Mouse (Mus musculus) lung, postnatal 25 days (tissue): Measurements from ENCODE around the gene Tfpi.
"Not testable (repeated sequence)": the region's sequence is repeated elsewhere in the genome, so short reads cannot be mapped to it uniquely, and the experiment has no call there.

Experiments used
- DNase-seq: peaks from one replicate; pipeline ENCODE4 v3.0.0; 2022; ENCODE audit warnings: low spot score

Gene Tfpi

DNA sequence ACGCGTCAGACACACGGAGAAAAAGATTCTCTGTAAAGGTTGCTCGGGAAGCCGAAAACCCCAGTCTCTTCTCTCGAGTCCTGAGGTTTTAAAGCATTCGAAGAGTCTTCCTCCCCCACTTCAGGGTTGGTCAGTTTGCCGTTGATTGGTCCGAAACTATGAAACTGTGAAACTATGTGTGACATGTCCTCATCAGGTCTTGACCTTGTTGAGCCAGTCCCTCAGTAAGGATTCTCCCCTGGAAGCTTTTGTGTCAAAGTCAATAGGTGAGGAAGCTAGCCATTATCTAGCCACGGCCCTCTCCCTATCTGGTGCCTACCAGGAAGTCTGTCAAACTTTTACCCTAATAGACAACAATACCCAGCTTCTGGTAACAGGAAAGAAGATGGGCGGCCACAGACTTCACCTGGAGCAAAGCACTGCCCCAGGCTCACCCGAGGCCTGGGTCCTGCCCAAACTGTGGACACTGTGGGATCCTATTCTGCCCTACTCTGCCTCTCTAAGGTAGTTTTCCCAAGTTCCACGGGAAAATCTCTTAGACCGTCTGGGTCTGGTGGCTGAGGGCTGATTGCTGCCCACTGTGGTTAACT lies 2.5 kb downstream of the Tfpi start:
- DNase-seq: no peak

DNA sequence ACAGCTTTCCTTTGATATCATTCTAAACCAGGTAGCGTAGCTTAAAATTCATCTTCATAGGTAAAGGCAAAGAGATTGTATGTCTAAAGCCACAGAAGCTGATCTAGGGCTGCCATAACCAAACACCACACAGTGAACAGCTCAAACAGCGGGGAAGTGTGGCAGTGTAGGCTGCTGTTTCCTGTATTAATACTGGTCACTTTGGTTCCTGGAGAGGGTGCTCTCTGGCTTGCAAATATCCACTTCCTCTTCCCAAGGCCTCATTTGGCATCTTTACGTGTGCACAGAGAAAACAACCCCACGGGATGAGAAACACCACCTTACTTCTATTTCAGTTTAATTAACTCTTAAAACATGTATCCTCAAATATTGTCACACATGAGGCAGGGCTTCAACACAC lies 9.2 kb downstream of the Tfpi start:
- DNase-seq: no peak

DNA sequence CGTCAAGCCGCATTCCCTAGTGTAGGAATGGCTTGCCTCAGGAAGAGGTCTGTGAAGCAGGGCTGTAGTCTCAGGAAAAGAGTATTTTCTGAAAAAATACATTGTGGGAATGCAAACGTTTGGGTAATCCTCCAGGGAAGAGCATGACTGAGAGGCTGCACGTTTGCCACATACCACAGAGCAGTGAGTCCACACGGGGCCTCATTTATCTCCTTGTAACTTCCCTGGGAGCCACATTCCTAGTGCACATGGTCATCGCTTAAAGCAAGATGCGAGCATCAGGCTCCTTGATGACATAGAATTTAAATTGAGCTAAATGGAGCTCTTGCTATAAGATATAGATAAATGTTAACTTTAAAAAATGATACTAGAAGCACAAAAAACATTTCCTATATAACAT lies 11.6 kb downstream of the Tfpi start:
- no peak for DNase-seq

DNA sequence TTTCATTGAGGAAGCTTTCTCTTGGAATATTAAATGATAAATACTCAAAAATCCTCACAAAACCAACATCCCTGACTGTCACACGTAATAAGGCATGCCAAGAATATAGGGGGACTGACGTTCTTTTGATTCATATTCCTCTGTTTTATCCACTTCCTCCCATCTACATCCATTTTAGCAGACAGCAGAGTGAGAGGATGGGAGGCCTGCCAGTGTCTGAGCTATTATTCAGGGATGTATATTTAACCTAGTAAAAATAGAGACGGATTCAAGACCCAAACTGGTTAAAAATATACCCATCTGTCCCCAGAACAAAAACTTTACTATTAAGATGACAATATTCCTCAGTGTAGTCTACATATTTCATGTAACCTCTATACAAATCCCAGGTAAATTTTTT lies 14.2 kb downstream of the Tfpi start:
- no peak for DNase-seq

DNA sequence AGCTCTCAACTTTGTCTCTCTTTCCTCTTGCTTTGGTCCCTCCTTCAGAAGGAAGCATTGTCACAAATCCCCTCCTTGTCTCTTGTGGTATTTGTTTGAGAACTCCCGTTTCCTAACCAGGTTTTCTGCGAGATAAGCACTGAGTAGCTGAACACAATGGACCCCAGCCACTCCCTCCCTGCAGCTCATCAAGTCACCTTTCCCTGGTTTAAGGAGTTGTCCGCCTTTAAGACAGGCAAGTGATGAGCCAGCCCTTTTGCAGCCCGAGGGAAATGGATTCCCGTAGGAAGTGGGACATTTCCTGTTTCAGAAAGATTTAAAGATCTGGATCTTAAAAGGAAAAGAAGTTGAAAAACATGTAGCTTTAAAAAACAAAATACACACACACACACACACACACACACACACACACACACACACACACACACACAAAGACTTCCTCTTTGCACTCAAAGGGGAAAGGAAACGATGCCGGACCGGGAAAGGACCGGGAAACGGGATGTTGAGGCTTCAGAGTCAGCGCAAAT lies 16.9 kb downstream of the Tfpi start:
- DNase-seq: peak; percentile 51

DNA sequence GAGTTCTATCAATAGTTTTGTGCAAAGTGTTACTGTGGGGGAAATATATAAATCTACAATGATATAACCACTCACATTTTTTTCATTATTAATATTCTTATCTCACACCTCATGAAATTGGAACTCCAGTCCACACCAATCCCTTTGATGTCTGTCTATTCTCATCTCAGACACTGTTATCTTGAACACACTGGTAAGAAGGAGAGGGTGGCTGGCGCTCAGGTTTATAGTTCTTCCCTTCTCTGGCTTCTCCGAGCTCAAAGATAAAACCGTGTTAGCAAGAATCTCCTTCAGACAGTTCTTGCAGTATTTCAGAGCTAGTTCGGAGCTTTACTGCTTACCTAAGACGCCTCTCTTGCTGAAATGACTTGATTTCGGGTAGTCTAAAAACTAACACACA lies 19.4 kb downstream of the Tfpi start:
- DNase-seq: no peak

DNA sequence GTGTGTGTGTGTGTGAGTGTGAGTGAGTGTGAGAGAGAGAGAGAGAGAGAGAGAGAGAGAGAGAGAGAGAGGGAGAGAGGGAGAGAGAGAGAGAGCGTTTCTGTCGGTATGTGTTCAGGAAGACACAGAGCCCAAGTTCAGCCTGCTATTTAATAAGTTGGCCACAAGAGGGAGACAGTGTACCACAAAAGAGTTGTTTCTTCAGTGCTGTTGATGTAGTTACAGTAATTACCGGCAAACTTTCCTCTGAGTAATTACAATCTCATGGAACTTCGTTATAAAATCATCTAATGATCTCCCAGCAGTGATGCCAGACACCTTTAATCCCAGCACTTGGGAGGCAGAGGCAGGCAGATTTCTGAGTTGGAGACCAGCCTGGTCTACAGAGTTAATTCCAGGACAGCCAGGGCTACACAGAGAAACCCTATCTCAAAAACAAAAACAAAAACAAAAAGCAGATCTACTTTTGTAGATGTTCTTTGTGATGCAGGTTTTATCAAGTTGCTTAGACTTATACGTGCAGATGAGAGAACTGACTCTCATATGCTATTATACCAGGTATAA lies 21.3 kb downstream of the Tfpi start:
- DNase-seq: peak; percentile 83

DNA sequence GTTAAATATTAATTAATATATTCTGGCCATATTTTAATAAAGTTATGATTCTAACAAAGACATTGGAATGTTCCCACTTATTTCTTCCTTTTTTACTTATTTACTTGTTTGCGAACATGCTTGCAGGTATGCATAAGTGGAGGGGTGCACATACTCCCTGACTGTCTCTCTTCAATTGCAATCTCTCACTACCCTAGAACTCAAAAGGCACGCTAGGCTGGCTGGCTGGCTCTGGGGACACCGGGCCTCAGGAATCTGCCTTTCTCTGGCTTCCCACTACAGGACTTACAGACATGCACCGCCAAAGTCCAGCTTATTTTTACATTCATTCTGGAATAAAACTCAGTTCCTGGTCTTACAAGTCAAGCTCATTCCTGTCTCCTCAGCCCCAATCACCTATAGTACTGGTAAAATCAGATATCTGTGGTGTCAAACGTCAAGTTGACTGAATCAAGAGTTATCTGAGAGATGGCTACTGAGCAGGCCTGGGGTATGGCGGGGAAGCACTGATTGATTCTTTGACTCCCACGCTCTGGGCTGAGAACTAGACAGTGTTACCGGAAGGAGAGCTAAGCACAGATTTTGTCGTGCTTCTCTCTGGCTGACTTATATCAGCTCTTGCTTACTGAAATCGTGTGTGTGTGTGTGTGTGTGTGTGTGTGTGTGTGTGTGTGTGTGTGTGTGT lies 21.9 kb downstream of the Tfpi start:
- no peak for DNase-seq

DNA sequence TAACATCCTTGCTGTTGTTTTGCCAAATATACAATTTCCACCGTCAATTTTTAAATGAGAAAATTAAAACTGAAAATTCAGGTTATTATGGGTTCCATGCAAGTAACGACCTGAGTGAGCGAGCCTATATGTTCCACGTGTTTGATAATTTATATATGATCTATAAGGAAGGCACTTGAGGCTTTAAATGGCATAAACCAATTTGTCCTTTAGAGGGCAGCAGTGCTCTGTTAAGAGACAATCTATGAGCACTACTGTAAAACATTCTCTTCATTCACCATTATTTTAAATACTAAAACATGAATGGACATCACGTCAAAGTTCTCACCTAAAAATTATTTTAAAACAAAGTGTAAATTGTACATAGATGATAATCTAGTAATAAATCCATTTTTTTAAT lies 22.5 kb downstream of the Tfpi start:
- DNase-seq: peak; percentile 55

DNA sequence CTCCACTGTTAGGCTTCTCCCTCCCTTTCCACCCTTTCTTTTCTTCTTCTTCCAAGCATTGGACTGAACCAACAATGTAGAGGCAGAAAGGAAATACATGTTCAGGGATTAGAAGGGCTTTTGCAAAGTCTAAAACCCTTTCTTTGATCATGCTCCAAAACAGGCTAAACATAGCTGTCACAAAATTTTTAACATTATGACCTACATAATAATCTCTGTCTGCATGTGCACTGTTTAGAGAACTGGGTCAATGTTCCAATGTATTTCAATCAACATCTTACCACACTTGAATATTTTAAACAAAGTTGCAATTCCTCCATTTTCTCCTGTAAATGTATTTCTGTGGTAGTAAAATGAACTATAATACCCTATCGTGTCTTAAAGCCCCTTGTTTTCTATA lies 31.1 kb downstream of the Tfpi start:
- DNase-seq: no peak

DNA sequence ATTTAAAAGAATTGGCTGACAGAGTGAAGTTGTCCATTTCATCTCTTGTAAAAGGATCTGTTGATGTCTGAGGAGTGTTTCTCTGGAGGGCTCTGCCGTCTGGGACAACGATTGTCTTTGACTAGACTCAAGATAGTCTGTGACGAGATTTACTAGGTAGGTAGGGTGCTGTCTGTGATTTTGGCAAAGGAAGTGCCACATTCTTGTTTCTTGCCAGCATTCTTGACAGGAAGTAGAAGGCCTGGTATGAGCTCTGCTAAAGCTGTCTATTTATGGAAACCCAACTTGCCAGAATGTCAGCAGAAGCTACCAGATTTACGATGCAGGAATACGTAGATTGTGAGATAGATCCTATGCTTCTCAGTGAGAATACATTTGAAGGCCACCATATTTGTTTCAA lies 34.6 kb downstream of the Tfpi start:
- DNase-seq: no peak

DNA sequence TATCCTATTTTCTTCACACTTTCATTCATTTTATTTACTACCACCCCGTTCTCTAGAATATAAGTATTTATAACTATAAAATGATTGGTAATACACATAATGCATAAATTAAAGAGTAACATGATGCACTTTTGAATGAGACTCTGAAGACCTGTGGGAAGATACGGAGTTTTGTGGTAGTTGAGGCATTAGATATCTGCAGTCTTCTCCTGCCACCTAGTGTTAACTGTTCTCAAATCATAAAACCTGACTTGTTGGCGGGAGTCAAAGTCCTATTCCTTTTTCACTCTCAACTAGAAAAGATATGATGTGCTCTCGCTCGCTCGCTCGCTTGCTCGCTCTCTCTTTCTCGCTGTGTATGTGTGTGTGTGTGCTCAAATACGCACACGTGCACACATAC lies 46.9 kb downstream of the Tfpi start:
- peak; percentile 74 for DNase-seq

DNA sequence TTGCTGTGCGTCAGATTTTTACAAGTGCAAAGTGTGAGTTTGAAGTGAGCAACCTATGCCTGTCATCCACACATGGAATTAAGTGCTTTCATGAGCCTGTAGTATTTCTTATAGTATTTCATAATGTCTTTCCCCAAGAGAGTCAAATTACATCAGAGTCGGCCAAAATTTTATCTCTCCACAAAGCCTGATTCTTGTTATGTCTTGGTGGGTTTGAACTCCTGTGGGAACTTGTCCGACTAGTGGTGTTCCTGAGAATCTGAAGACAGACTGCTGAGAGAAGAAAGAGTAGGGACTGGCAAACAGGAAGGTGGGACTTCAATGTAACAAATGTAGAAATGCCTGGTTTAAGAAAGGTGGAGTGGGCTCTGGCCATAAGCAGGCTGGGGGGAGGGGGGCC lies 47.7 kb downstream of the Tfpi start:
- DNase-seq: no peak

DNA sequence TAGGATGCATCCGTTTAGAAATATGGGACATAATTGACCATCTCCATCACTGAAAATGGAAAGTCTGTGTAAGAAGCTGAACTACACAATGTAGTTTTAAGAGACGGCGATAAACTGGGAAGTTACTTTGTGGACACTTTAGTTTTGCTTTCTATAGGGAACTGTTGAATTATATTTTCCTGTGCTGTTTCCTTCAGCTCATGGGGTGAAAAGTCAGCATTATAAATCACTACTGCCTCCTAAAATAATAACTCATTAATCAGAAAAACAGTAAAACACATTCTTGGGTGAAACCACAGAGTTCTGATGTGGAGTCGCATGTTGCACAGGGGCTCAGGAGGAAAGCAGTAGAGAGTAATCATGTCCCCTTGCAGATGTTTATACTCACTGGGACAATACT lies 50.0 kb downstream of the Tfpi start:
- DNase-seq: no peak

DNA sequence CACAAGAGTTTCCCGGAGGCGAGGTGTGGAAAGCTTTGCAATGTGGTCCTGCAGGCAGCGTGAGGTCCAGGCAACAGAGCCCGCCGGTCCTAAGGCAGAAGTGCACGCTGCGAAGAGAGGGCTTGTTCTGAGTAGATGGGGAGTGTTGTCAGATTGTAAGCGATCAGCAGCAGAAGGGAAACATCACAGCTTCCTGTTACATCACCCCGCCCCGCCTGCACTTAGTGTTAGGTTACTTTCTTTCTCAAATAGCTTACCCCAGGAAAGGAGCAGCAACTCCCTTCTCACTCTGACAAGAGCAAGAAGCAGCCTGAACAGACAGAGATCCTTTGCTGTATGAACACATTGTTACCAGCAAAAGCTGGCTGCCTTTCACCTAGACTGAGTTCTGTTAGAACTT lies 51.4 kb downstream of the Tfpi start, which contains the start of gene Calcrl:
Gene Calcrl, minus strand, starts transcription at position 274 of the 400 bp plus-strand sequence.
- DNase-seq: peak; percentile 92

DNA sequence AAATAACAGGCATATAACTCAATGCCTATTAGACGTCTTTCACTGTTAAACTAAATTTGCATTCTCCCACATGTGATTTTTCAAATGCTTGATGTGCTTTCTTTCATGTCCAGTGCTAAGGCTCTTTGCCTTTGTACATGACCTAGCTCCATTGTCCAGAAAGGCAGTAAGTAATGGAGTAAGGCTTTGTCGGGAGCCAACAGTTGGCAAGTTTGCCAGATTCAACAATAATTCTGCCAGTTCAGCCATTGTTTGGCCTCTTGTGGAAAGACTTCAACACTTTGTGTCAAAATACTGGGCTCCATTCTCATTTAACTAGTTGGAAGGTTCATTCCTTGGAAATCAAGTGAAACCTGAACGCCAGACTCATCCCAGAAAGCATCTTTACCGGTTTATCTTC lies 60.1 kb downstream of the Tfpi start:
- DNase-seq: no peak

DNA sequence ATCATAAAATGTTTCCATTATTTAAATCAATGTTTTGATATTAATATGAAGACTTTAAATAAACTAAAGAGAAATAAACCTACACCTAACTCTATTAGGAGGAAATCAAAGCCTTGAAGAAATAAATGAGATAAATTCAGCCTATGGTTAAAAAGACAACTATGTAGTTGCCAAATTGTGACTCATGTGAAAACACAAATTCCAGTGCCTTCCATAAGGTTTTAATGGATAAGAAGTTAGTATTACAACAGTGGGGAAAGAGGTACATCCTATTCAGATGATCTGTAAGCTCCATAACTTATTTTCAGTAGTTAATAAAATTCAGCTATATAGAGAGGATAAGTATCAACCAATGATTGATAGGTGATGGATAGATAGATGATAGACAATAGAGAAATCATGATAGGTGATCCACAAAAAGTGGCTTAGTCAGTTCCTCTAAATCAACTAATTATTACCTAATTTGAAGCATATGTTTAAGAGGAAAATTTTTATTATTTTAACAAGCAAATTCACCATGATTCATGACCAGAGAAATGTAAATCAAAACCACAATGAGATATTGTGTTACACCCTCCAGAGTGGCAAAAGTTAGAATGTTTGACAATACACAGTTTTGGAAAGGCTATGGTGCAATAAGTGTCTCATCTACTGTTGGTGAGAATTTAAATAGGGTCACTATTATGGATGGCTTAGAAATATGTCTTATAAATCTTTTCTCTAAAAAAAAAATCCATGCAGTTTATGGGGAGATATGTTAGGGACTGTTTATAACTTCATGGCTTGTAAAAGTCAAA lies 66.6 kb downstream of the Tfpi start:
- DNase-seq: no peak

DNA sequence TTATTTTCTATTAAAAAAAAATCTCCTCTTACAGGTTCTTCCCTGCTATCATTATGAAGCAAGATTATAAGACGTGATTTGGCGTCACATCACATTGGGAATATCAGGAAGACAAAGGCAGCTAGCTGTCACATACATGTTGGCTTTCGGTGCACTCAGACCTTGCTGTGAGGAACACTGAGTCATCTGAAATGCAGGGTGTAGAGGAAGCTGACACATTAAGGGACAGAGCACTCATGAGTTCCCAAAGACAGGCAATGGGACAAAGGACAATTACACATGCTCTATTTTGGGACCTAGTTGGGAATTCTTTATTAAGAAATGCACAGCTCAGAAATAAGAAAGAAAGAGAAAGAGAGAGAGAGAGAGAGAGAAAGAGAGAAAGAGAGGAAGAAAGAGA lies 71.7 kb downstream of the Tfpi start:
- DNase-seq: no peak

DNA sequence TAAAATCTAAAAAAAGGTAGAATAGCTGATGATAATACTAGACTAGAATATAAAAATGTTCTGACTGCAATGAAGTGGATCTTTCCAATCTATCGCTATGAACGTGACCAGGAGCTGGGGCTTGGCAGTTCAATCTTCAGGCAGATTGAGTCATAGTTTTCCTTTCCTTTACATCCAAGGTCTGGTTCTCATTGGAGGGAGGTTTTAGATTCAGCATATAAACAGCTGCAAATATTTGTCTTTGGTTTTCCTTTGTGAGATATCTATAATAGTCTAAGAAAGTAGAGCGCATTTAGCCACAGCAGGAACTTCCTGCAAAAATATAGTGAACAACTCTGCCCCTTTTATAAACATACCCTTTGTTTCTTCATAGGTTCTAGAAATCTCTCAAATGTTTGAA lies 73.9 kb downstream of the Tfpi start:
- no peak for DNase-seq

DNA sequence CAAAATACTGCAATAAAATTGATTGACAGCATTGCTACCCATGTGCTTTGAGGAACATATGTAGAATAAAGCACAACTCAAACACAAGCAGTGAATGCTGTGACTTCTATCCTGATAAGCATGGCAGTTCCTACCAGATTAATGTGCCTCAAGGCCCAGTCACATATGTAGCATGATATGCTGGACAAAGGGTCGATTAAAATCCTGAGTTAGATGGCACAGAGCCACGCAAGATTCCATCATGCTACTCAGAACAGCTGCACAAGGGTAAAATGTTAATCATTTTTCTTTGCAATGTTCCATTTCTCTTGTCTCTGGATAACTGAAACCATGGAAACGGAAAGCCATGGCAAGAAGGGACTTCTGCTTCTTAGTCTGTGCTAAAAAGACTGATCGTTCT lies 80.0 kb downstream of the Tfpi start:
- no peak for DNase-seq

DNA sequence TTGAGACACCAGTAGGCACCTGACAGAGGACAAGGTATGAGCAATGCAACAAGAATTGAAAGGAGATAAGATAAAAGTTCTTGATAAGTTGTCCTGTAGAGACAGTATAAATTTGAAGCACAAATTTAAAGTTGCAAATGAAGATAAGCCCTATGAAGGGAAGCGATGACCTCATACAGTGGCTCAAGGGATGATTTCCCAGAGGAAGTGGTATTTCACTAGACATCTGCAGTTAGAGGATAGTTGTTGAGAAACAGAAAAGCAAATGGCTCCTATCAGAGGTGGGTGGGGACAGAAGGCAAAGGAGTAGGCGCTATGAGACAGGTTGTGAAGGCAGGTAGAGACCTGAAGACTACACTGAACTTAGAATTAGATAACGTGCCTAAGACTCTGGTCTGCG lies 83.3 kb downstream of the Tfpi start:
- DNase-seq: no peak

DNA sequence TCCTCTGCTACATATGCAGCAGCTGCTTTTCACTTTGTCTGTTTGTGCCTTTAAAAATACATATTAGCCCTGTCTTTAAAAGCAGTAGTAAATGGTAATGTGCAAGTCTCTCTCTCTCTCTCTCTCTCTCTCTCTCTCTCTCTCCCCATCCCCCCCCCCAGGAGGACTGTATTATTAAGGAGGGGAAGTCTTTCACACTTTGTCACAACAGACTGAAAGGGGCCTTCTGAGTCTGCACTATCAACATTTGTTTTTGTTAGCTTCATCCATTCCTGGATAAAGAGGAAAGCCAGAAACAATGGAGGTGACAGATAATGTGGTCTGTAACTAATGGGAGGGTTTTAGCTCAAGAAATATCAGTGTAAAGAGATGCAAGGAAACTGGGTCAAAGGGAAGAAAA lies 87.5 kb downstream of the Tfpi start:
- DNase-seq: no peak

DNA sequence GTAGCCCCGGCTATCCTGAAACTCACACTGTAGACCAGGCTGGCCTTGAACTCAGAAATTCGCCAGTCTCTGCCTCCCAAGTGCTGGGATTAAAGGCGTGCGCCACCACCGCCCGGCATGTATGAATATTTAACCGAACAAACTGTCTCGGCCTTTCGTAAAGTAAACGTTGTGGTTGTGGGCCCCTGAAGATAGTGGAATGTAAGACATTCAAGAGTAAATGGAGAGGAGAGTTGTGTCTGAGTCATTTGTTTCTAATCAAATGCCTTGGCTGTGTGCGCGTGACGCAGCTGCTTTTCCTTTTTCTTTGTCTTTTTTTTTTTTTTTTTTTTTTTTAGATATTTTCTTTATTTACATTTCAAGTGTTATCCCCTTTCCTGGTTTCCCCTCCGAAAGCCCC lies 88.0 kb downstream of the Tfpi start:
- DNase-seq: not testable (repeated sequence)
